Mouse (Mus musculus): ENCODE data around the gene Olfr1535. TPM values are rescaled to one million over a fixed set of nuclear protein-coding genes. Genes with fewer than 3 reads are reported as not detected.

Gene Olfr1535
- polyA plus RNA-seq, 1 experiment, result not detected

DNA sequence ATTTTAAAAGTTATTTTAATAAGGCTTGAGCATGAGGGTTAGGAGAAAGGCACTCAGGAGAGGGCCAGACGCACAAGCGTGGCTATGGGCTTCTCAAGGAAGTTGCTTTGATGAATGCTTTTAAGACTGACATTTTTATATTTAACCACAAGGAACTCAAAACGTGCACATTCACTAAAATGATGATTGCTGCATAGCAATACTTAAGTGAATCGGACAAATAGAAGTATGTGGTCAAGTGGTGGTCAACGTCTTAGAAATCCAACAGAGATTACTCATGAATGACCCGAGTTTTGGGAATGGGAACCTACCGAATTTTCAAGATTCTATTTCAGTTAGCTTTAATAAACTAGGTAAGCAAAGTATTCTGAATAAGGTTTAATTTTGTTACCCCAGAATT is 29.6 kb downstream of the Olfr1535 start:
- Histone ChIP-seq H3K4me3 (ENCODE audit: control insufficient read depth, low read depth, low read length) (no peak overlapping the region), H3K27ac (ENCODE audit: control insufficient read depth, insufficient read depth, low read depth, low read length) (no peak overlapping the region), H3K4me1 (ENCODE audit: control insufficient read depth, insufficient read depth, low read length) (peaks cover 4% of the 10 kb centered on the region; the same call in 1 of the 2 replicates), H3K36me3 (ENCODE audit: control insufficient read depth, insufficient read depth, low read length) (no peaks in the 10 kb centered on the region), H3K27me3 (ENCODE audit: control insufficient read depth, insufficient read depth, low read length) (no peaks in the 10 kb centered on the region)
- TF ChIP-seq CTCF (IDR thresholded peaks at IDR 0.05; ENCODE audit: control insufficient read depth, insufficient read depth, insufficient replicate concordance, low read depth, low read length) (no peak), POLR2A (IDR thresholded peaks at IDR 0.05; ENCODE audit: control insufficient read depth, low read depth, low read length) (no peak)

DNA sequence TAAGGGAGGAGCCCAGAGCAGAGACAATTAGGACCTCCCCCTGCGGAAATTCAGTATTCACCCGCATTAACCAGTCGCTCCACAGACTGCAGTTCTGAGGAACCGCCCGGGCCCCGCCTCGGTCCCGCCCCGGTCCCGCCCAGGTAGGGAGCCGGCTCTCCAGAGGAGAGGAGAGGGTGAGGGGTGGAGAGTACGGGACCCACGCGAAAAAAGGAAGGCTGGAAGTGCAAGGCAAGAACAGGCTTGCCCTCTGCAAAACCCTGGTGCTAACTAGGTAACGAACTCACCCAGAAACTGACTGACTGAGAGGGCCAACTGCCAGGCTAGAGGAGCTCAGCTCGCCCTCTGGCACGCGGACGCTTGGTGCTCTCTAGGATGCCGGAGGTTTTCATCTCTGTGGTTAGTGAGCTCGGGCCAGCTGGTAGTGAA is 53.5 kb downstream of the Olfr1535 start:
- Histone ChIP-seq H3K27me3 (ENCODE audit: control insufficient read depth, insufficient read depth, low read length) (no peaks in the 10 kb centered on the region), H3K4me1 (ENCODE audit: control insufficient read depth, insufficient read depth, low read length) (no peaks in the 10 kb centered on the region; the same call in 1 of the 2 replicates), H3K27ac (ENCODE audit: control insufficient read depth, insufficient read depth, low read depth, low read length) (peak overlapping the region; percentile 98), H3K36me3 (ENCODE audit: control insufficient read depth, insufficient read depth, low read length) (no peaks in the 10 kb centered on the region), H3K4me3 (ENCODE audit: control insufficient read depth, low read depth, low read length) (peak overlapping the region; percentile 96)
- TF ChIP-seq CTCF (IDR thresholded peaks at IDR 0.05; ENCODE audit: control insufficient read depth, insufficient read depth, insufficient replicate concordance, low read depth, low read length) (no peak), POLR2A (IDR thresholded peaks at IDR 0.05; ENCODE audit: control insufficient read depth, low read depth, low read length) (peak; percentile 74; the same call in 1 of the 2 replicates)

Other genes with a start within 250 kb of the Olfr1535 start
- 73.9 and 120 TPM in 2 replicates for gene Gpx6, start 247.8 kb downstream of the Olfr1535 start, polyA plus RNA-seq (2012; rRNA removed)
- gene Olfr1367, start 213.0 kb downstream of the Olfr1535 start, polyA plus RNA-seq (2012; rRNA removed), result not detected in 2 replicates
- gene Zscan12, start 197.1 kb downstream of the Olfr1535 start, polyA plus RNA-seq (2012; rRNA removed), result 14.6 and 15.3 TPM in 2 replicates
- 9.3 and 10.2 TPM in 2 replicates for gene Zkscan3, start 157.1 kb downstream of the Olfr1535 start, polyA plus RNA-seq (2012; rRNA removed)
- 5.2 and 5.5 TPM in 2 replicates for gene Pgbd1, start 118.8 kb downstream of the Olfr1535 start, polyA plus RNA-seq (2012; rRNA removed)
- gene Zscan26, start 106.2 kb downstream of the Olfr1535 start, polyA plus RNA-seq (2012; rRNA removed), result 4.9 and 5.2 TPM in 2 replicates
- gene Nkapl, start 91.4 kb downstream of the Olfr1535 start, polyA plus RNA-seq (2012; rRNA removed), result 32.4 and 38.1 TPM in 2 replicates
- gene Zkscan4, start 81.0 kb downstream of the Olfr1535 start, polyA plus RNA-seq (2012; rRNA removed), result 0.18 and 0.23 TPM in 2 replicates
- not detected in 2 replicates for gene Gm10065, start 80.5 kb downstream of the Olfr1535 start, polyA plus RNA-seq (2012; rRNA removed)
- 2.8 and 3.2 TPM in 2 replicates for gene AK157302, start 64.7 kb downstream of the Olfr1535 start, polyA plus RNA-seq (2012; rRNA removed)
- 6.4 and 6.6 TPM in 2 replicates for gene Gm11273, start 58.5 kb downstream of the Olfr1535 start, polyA plus RNA-seq (2012; rRNA removed)
- gene Zkscan8, start 28.8 kb downstream of the Olfr1535 start, polyA plus RNA-seq (2012; rRNA removed), result 1.3 and 1.7 TPM in 2 replicates
- gene Olfr1366, start 17.1 kb downstream of the Olfr1535 start, polyA plus RNA-seq (2012; rRNA removed), result not detected in 2 replicates
- not detected in 2 replicates for gene Olfr1364, start 21.9 kb upstream of the Olfr1535 start, polyA plus RNA-seq (2012; rRNA removed)
- not detected in 2 replicates for gene Olfr1362, start 54.1 kb upstream of the Olfr1535 start, polyA plus RNA-seq (2012; rRNA removed)
- 0.04 TPM in 1 of 2 replicates, not detected in the other for gene Olfr11, start 82.6 kb upstream of the Olfr1535 start, polyA plus RNA-seq (2012; rRNA removed)
- gene Olfr1361, start 103.5 kb upstream of the Olfr1535 start, polyA plus RNA-seq (2012; rRNA removed), result 0.19 TPM in 1 of 2 replicates, not detected in the other
- 0.07 TPM in 1 of 2 replicates, not detected in the other for gene Olfr1360, start 117.5 kb upstream of the Olfr1535 start, polyA plus RNA-seq (2012; rRNA removed)
- gene Olfr1359, start 138.2 kb upstream of the Olfr1535 start, polyA plus RNA-seq (2012; rRNA removed), result 0.35 and 0.38 TPM in 2 replicates
- gene Hist1h2bl, start 156.2 kb upstream of the Olfr1535 start, polyA plus RNA-seq (2012; rRNA removed), result 3.2 and 3.6 TPM in 2 replicates
- 2.0 and 6.1 TPM in 2 replicates for gene Hist1h2ai, start 156.5 kb upstream of the Olfr1535 start, polyA plus RNA-seq (2012; rRNA removed)
- gene Hist1h3h, start 157.8 kb upstream of the Olfr1535 start, polyA plus RNA-seq (2012; rRNA removed), result 14.7 and 20.5 TPM in 2 replicates
- gene Hist1h2bm, start 162.2 kb upstream of the Olfr1535 start, polyA plus RNA-seq (2012; rRNA removed), result 6.1 and 6.2 TPM in 2 replicates
- gene Hist1h4j, start 175.2 kb upstream of the Olfr1535 start, polyA plus RNA-seq (2012; rRNA removed), result 6.1 and 7.6 TPM in 2 replicates
- 37.3 and 40.8 TPM in 2 replicates for gene Hist1h4k, start 190.6 kb upstream of the Olfr1535 start, polyA plus RNA-seq (2012; rRNA removed)
- gene Hist1h2ak, start 193.9 kb upstream of the Olfr1535 start, polyA plus RNA-seq (2012; rRNA removed), result 2.4 and 3.9 TPM in 2 replicates
- 2.3 and 3.0 TPM in 2 replicates for gene Hist1h2bn, start 194.2 kb upstream of the Olfr1535 start, polyA plus RNA-seq (2012; rRNA removed)
- 0.36 TPM in 1 of 2 replicates, not detected in the other for gene Hist1h1b, start 220.7 kb upstream of the Olfr1535 start, polyA plus RNA-seq (2012; rRNA removed)
- gene Hist1h3i, start 223.5 kb upstream of the Olfr1535 start, polyA plus RNA-seq (2012; rRNA removed), result 5.8 and 7.4 TPM in 2 replicates
- gene Hist1h2an, start 227.3 kb upstream of the Olfr1535 start, polyA plus RNA-seq (2012; rRNA removed), result 1.8 and 2.1 TPM in 2 replicates
- 155 and 156 TPM in 2 replicates for gene Hist1h2bp, start 227.6 kb upstream of the Olfr1535 start, polyA plus RNA-seq (2012; rRNA removed)

Data from testis, adult 2 months (tissue).